Mouse (Mus musculus) left cerebral cortex, adult 9 months (tissue): ENCODE data around the gene Clec10a.
A peak's percentile ranks its signal among the peaks of the same experiment; 100 is the strongest.

Source experiments
- DNase-seq, 2 experiments: peaks; one replicate each; pipeline ENCODE4 v3.0.0; 2022; ENCODE audit warnings: low spot score in 2 of 2

Gene Clec10a

DNA sequence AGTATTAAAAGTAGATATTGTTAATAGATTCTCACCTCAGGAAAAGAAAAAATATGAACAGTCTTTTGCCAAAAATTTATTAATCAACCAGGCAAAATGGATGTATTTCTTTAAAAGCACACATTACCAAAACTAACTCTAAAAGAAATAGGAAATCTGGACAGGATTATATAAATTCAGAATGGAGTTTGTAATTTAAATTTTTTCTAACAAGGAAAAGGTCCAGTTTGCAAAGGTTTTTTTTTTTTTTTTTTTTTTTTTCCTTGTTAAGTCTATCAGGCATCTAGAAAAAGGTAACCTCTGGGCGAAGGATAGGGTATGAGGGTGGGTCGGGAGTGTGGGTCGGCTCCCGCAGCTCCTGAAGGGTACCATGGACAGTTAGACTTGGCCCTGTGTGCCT, 24.5 kb downstream of the Clec10a start:
- no peak for DNase-seq

DNA sequence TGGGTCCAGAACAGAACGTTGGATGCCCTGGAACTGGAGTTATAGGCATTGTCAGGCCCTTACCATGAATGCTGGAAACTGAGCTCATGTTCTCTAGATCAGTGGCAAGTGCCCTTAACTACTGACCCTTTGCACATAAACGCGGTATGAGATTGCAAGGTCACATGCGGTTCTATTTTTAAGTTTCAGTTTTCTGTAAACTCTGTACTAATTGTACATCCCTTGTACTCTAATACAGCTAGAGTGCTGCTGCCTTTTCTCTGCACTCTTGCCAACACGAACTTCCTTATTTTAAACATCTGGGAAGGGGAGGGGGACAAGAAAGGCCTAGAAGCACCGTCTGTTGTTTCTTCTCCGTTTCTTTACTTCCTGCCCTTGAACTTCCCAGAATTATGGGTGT, 29.1 kb downstream of the Clec10a start:
- no peak for DNase-seq

DNA sequence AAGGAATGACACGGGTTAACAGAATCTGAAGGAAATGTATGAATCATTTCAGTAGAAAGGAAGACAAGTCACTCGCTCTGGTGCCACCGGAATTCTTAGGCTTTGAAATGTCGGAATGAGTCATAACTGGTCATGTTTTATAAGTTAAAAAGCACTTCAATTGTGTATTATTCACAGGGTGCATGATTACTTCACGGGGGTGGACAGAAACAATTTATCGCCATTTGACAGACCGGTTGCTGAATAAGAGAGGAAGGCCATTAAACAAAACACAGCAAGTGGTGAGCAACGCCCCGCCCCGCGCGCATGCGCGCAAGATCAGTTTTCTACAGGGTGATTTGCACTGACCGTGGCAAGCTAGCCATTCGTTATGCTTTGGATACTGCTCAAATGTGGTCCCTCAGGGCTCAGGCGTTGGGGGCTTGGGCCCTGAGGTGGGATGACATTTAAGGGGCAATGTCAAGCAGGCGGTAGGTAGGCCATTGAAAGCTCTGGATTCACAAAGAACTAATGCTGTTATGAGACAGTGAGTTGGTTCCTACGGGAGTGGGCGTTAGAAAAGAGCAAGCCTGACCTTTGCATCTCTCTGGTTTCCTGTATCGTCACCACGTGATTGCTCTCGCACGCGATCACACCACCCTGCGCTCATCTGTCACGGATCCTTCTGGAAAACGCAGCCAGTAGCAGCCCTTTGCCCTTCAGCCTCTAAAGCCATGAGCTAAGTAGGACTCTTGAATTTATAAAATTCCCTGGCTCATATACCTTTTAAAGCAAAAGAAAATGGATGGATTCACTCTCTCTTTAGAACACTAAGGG, 33.5 kb downstream of the Clec10a start:
- DNase-seq: no peak

DNA sequence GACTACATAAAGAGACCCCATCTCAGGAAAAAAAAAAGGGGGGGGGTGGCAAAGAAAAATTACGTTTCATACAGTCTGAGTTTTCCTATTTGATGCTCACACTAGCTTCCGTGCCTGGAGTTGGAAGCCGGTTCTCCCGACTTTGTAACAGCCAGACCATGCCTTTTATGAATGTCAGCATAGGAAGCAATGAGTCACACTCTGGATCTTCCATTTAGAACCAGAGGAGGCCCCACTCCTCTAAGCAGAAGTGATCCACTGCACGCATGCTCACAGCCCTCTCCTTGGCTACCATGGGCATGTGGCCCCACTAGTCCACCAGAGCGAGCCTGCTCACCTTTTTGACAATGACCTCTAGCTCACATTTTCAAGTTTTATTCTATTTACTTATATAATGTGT, 35.2 kb downstream of the Clec10a start:
- no peak for DNase-seq

DNA sequence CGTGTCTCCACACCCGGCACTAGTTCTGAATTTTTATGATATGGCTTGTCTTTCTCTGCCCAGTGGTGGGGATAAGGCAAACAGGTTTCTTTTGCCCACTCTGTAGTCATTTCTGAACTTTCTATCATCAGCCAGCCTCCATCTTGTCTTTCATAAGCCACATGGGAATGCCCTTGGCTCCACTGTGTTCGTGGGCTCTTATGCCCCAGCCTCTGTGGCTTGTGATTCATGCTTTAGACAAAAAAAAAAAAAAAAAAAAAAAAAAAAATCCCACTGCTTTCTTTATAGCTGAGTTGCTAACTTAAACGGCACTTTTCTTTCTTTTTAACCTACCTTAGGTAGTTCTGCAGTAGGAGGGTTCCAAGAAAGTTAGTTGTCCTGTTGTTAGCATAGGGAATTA, 36.2 kb downstream of the Clec10a start:
- no peak for DNase-seq

DNA sequence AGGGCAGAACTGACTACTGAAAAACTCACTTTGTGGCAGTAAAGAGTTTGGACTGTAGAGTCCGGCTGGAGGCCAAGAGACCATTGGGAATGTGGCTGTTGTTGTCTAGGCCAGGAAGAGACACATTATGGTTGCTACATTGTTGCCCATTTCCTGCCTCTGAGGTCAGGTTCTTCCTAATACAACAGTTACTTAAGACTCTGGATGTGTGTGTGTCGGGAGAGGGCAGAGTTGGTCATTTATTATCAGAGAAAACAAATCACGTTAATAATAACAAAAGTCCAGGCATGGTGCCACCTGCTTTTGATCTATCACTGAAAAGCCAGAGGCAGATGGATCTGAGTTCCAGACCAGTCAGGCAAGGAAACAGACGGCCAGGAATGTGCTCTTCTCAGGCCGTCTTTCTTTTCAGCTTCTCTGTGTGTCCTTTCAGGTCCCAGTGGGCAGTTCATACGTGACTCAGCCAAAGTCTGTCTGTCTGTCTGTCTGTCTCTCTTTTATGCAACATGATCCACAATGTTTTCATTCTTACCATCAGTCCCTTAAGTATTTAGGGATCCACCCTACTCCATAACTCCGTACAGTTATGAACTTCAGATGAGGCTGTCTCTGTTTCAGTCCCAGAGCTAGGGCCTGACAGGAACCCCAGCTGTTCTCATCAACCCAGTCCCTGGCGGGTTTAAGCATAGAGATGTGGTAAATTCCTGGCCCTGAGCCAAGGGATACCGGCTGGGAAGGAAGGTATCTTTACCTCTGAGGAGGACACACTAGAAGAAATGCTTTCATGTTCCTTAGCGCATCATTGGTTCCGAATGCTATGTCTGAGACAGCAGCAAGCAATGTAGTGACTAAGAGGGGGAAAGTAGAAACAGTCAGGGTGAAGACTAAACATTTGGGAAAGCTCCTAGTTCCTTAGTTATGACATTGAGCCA, 37.6 kb downstream of the Clec10a start:
- no peak for DNase-seq

DNA sequence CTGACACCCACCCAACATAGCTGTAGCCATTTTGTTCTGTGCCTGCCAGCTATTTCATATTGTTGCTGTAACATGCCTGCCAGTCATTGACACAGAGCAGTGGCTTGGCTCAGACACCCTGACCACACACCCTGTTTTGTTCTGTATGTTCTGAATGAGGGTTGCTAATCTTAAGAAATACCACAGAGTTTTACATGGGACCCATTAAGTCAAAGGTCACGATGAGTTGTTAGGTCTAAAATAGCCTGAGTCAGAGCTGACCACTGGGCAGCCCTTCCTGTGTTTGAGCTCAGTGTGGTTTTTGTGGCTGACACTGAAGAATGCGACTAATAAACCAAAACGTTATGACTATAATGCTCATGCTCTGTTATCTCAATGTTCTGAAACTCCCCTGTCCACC, 42.3 kb downstream of the Clec10a start:
- no peak for DNase-seq

DNA sequence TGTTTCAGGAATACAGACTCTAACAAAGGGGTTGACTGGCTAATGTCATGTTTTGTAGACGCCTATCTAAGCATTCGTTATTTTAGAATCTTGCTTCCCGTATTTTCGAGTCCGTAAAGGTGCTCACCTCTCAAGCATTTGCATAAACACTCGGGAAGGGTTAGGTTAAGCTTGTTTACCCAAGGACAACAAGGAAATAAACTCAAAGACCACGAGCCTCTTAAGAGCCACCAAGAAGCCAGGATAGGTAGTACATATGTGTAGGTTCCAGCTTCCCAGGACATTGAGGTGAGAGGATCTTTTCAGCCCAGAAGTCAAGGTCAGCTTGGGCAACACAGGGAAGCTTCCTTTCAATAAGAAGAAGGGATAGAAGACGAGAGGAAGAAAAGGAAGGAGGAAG, 43.1 kb downstream of the Clec10a start:
- DNase-seq: no peak

DNA sequence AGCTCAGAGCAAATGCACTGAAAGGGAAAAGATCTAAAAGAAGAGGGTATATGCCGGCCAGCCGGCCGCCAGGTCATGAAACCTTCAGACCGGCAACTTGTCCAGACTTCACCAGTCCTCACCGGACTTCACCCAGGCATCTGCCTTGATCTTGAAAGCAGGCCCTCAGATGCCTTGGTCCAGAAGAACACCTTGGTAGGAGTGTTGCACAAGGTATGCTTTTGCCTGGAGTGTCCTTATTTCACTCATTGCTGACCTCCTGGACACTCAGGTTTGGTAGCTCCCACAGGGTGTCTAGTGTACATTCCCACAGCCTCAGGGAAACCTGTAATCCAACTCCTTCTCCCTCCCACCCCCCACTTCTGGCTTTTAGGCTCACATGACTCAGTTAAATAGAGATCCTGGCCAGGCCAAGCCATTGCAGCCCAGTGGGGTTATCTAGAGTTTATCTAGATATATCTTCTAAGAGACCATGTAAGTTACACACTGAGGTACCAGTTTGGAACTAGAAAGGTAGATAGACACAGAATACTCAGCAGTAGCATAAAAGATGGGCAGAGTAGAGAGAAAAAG, 44.1 kb downstream of the Clec10a start:
- DNase-seq: no peak

DNA sequence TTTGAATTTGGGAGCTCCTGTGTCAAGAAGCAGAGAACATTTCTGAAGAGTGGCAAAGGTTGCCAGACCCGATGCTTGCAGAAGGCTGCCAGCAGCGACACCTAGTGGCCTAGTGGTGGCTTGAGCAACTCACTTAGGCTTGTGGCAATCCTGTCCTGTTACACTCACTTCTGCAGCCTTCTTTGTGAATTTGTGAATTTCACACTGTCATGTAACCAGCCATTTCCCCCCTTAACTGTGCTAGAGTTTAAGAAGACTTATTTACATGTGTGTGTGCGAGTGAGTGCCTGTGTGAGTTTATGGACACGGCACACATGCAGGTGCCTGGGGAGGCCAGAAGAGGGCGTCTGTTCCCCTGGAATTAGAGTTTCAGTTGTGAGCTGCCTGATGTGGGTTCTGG, 45.7 kb downstream of the Clec10a start:
- peak in 1 of 2 experiments; percentile 71 for DNase-seq

DNA sequence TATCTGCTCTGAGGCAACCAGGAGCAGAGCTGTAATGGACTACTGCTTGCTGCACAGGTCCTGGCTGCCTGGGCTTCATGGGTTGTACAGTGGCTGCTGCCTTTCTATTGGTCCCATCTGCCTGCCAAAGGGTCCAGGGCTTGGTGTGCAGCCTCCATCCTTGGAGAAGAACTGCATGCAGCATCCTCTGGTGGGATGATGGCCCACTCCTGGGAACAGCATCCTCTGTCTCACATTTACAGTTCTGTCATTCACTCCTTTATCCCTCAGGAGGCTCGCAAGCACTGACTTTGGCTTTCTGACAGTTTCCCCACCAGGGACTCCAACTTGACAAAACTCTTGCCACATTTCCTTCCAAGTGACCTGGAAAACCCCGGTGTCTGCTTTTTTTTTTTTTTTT, 50.8 kb downstream of the Clec10a start:
- DNase-seq: no peak

DNA sequence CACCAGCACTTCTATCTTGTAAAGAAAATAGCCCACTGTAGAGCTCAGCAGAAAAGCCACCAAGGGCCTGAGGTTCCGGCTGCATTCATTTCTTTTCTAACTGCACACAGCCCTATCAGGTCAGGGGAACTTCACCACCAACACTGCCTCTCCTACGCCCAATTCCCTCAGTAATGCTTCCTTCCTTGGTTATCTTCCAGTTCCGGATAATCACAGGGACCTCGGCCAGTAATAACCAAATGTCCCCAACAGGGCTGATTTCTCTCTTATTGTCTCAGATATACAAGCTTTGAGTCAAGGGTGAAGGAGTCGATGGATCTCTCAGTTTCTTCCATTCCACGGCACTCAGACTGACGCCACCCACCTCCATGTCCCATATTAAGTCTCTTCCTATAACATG, 51.3 kb downstream of the Clec10a start:
- DNase-seq: no peak

DNA sequence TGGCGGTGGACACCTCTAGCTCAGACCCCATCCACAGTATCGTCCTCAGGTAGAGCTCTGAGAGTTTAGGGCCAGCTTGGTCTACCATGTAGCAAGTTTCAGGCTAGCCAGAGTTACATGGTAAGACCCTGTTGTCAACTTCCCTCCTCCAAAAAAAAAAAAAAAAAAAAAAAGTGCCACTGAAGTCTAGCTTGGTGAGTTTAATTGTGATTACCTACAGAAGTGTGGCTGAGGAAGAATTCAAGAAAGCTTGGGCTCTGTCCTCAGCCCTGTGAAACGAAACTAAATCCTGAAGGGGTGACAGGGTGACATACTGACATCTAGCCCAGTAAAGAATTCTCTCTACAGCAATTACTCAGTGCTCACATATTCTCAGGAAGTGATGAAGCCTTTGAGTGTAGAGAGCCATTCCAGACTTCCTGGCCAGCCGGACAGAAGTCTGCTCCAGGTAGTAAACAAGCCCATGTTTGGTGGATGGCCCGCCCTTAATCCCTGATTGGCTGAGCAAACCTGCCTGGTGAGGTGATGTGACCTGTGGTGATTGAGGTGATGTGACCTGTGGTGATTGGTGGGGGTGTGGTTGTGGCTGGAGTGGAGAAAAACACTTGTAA, 52.9 kb downstream of the Clec10a start:
- no peak for DNase-seq

DNA sequence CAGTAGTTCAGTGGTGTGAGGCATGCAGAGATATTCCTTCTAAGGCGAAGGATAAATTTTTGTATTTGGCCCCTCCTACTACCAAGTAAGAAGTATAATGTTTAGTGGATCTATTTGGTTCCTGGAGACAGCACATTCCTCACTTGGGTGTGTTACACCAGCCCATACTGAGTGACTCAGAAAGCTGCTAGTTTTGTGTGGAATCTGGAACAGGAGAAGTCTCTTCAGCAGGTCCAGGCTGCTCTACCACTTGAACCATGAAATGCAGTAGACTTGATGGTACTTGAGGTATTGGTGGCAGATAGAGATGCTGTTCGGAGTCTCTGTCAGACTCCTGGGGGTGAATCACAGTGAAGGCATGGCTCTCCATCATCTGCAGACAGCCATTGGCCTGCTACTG, 54.7 kb downstream of the Clec10a start:
- no peak for DNase-seq

DNA sequence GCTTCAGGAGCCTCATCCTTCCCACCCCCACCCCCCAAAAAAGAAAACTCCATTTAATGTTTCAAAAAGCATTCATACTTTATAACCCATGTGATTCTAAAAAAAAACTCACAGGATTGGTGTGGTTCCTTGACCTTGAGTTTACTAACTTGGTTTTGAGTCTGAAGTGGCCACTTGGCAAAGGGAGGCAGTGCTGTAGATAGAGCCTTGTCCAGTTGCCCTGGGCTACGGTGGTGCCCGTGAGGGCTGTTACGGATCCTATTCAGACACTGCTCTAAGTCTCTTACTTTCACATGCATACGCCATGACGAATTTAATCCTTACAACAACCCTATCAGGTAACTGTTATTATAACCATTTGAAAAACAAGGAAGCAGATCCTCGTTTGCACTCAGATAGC, 56.0 kb downstream of the Clec10a start:
- no peak for DNase-seq

DNA sequence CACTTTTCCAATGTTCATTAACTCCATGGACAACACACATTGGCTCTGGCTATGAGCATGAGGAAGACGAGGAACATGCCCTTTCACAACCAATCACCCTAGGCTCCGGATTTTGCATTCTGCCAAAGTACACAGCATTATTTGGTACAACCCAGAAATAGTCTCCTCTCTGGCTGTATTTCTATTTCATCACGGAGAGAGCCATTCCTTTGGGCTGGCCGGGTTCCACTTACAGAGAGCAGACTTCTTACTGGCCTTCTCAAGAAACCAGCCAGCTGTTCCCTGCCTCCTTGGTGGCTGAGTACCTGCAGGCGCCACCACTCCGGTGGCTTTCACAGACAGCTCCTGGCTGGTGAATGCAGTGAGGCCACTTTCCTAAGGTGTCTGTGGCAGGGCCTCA, 56.4 kb downstream of the Clec10a start, which contains the start of gene Slc16a11:
TSS of gene Slc16a11 (plus strand) at position 330 of the 400 bp plus-strand sequence.
- no peak for DNase-seq

DNA sequence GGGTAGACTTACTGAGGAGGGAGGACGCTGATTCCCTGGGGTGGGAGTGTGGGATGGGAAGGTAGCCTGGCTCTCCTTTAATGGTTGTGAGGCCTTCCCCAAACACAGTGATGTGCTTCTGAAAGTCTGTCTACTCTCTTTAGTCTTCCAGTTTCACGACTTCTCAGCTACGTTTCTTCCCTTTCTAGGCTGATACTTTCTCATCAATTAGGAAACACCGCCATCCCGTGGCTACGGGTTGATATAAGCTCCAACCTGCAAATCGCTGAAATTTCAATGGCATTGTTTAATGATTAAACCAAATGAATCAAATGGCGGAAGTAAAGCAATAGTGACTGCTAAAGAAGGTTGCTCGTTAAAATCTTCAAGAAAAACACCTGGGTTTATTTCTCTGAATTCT, 56.9 kb downstream of the Clec10a start:
- DNase-seq: peak in 1 of 2 experiments; percentile 79

DNA sequence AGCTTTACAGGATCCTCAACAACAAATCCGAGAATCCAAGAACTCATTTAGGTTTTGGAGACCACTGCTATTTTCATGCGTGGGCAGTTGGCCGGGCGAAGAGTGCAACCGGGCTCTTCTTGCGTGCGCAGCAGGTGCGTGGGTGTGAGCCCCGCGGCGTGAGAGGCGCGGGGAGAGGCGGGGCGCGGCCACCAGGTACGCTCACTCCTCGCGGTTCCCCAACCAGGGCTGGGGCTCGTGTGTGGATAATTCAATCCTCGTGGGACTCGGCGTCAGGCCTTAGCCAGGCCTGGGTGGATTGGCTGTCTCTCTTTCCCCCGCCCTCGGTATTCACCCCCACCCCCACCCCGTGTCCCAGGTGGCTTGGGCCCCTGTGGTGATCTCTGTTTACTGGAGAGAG, 57.7 kb downstream of the Clec10a start:
- DNase-seq: peak in 1 of 2 experiments; percentile 40

DNA sequence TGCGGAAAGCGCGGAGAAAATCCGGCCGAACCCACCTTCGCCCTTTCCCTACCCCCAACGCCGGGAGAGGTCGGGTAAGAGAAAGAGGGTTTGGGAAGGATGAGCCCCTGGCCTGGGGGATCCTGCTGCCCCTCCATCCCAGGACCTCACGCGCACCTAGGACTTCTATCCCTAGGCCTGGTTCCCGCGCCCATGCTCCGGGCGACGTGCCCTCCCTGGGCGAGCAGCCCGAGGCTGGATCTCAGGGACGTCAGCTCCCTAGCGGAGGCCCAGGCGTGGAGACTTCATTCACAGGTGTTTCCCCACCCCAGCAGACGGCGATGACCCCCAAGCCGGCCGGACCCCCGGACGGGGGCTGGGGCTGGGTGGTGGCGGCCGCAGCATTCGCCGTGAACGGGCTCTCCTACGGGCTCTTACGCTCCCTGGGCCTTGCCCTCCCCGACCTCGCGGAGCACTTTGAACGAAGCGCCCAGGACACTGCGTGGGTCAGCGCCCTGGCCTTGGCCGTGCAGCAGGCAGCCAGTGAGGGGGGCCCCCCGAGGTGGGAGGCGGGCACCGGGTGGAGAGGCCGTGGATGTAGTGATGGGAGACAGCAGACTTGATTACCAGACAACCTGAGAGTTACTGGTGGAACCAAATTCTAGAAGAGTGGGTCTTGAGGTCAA, 58.3 kb downstream of the Clec10a start:
- peak in 1 of 2 experiments; percentile 26 for DNase-seq

DNA sequence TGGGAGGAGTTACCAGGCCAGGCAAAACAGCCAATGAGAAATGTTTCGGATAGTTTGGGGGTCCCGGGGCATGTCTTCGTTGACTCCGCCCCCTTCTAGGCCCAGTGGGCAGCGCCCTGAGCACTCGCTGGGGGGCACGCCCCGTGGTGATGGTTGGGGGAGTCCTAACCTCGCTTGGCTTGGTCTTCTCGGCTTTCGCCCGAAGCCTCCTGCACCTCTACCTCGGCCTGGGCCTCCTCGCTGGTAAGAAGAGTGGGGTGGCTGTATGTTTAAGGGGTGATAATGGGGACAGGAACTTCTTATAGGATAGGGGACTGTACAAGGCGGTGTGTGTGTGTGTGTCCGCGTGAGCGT, 58.8 kb downstream of the Clec10a start:
- no peak for DNase-seq

DNA sequence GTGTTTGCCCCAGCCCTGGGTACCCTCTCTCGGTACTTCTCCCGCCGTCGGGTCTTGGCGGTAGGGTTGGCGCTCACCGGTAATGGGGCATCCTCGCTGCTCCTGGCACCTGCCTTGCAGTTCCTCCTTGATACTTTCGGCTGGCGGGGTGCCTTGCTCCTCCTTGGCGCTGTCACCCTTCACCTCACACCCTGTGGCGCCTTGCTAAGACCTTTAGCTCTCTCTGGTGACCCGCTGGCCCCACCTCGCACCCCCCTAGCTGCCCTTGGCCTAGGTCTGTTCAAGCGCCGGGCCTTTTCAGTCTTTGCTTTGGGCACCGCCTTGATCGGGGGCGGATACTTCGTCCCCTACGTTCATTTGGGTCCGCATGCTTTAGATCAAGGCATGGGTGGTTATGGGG, 59.3 kb downstream of the Clec10a start:
- DNase-seq: no peak

DNA sequence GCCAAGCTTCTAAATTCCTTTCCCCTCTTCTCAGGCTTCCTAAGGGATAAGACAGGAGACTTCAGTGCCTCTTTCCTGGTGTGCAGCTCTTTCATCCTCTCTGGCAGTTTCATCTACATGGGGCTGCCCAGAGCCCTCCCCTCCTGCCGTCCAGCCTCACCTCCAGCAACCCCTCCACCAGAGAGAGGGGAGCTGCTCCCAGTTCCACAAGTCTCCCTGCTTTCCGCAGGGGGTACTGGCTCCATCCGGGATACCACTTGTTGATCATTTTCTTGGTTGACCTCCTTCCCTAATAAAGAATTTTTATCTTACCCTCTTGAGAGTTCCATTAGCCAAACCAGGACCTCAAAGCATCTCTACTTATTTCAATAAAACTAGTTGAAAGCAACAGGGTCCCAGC, 60.1 kb downstream of the Clec10a start:
- no peak for DNase-seq
